8 mouse cellular contexts compared by ENCODE assay signal in the genomic region with DNA sequence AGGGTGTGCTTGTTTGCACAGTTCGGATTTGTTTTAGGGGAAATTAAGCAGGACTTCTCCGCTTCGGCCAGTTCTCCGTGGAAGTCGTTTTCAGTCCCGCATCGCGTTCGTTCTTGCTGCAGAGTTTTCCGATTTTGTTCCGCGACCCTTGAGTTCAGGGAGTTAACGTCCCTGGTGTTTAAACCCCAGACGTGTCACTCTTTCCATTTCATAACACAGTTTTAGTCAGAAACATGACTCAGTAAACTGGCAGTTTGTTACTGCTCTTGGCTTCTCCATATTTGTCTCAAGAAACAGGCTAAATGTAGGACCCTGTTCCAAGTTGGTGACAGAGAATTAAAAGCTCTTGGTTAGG. TPM values are rescaled to one million over a fixed set of nuclear protein-coding genes. Genes with fewer than 3 reads are reported as not detected.
DNase-seq lines count a peak whose midpoint lies in the region; ATAC-seq and TF ChIP-seq lines count a peak whose summit lies in the region.

No protein-coding gene starts in this region.

- H3K27me3 ChIP-seq in forebrain, embryonic 11.5 days (ENCODE audit: control insufficient read depth, insufficient read depth, low read length), result no peaks in the 10 kb centered on the region
- no peaks in the 10 kb centered on the region for H3K27me3 ChIP-seq in limb, embryonic 14.5 days (ENCODE audit: control insufficient read depth, insufficient read depth, low read length)

- peak overlapping the region; percentile 95 for H3K9ac ChIP-seq in forebrain, embryonic 11.5 days (ENCODE audit: low read length)
- H3K9ac ChIP-seq in limb, embryonic 14.5 days (ENCODE audit: low read depth, low read length, severe bottlenecking), result peak overlapping the region; percentile 94

- intact Hi-C loops in gastrocnemius, postnatal 36 days (cut with DNase I), result no loop called here

- no peaks in the 10 kb centered on the region for H3K9me3 ChIP-seq in forebrain, embryonic 11.5 days (ENCODE audit: control insufficient read depth, low read length)
- no peaks in the 10 kb centered on the region for H3K9me3 ChIP-seq in limb, embryonic 14.5 days (ENCODE audit: control insufficient read depth, low read length)

- no peak for ATAC-seq in forebrain, embryonic 11.5 days (replicated peaks; ENCODE audit: low FRiP score)
- no peak for ATAC-seq in limb, embryonic 14.5 days (ENCODE audit: low FRiP score, low read depth)
- peak; percentile 21; the same call in 1 of the 2 replicates for ATAC-seq in neutrophil, adult 5-6 weeks (ENCODE audit: extremely low read depth, insufficient number of reproducible peaks, low FRiP score, poor library complexity, severe bottlenecking)

- peak overlapping the region; percentile 86 for H3K4me3 ChIP-seq in forebrain, embryonic 11.5 days (ENCODE audit: low read depth, low read length)
- H3K4me3 ChIP-seq in limb, embryonic 14.5 days (replicated peaks; ENCODE audit: low read length), result peak overlapping the region; percentile 94

- no peak for TF ChIP-seq POLR2A in limb, embryonic 14.5 days (IDR thresholded peaks at IDR 0.05; ENCODE audit: borderline replicate concordance, extremely low read depth, insufficient read depth, insufficient read length)

- under 1% methylated on average over 14 of the region's 14 CpGs for WGBS in forebrain, embryonic 11.5 days
- 0% methylated on average over 14 of the region's 14 CpGs for WGBS in limb, embryonic 14.5 days

- H3K36me3 ChIP-seq in forebrain, embryonic 11.5 days (ENCODE audit: control insufficient read depth, insufficient read depth, low read length), result no peaks in the 10 kb centered on the region
- no peaks in the 10 kb centered on the region for H3K36me3 ChIP-seq in limb, embryonic 14.5 days (ENCODE audit: control insufficient read depth, insufficient read depth, low read length)

- H3K4me2 ChIP-seq in forebrain, embryonic 11.5 days (ENCODE audit: low read depth, low read length, severe bottlenecking), result peak overlapping the region; percentile 65
- H3K4me2 ChIP-seq in limb, embryonic 14.5 days (replicated peaks; ENCODE audit: low read depth, low read length, severe bottlenecking), result peak overlapping the region; percentile 60

- DNase-seq in gastrocnemius, adult 18-20 months (ENCODE audit: low spot score), result peak; percentile 29
- no peak for DNase-seq in gastrocnemius, postnatal 25 days
- peak; percentile 54 for DNase-seq in CD4-positive, CD25-positive, alpha-beta regulatory T cell, adult 2 months (ENCODE audit: low read depth, low spot score)
- DNase-seq in forebrain, embryonic 11.5 days (ENCODE audit: low spot score), result no peak
- peak; percentile 31 for DNase-seq in limb, embryonic 14.5 days (ENCODE audit: low spot score)
- no peak for DNase-seq in right cerebral cortex, postnatal 10 days (ENCODE audit: low spot score in 2 of 2)
- no peak for DNase-seq in gastrocnemius, postnatal 36 days

- H3K4me1 ChIP-seq in forebrain, embryonic 11.5 days (replicated peaks; ENCODE audit: control insufficient read depth, insufficient read depth, low read length), result no peaks in the 10 kb centered on the region
- 0 out of 2 replicates have a peak, but pooled peaks cover 3% of the 10 kb centered on the region for H3K4me1 ChIP-seq in limb, embryonic 14.5 days (ENCODE audit: control insufficient read depth, insufficient read depth, low read length)

- H3K27ac ChIP-seq in forebrain, embryonic 11.5 days (ENCODE audit: low read depth, low read length), result no peak overlapping the region
- H3K27ac ChIP-seq in limb, embryonic 14.5 days (replicated peaks; ENCODE audit: low read depth, low read length), result peak overlapping the region; percentile 95

RNA-seq across cellular contexts. Expression of gene Uhrf1bp1l, which starts 0.9 kb away (rescaled TPM):
- 10 to 100 TPM; 13.2 to 21.6 TPM for total RNA-seq in gastrocnemius, adult 18-20 months (2021)
- total RNA-seq in gastrocnemius, postnatal 25 days (2021), result 10 to 100 TPM; 15.2 to 15.3 TPM
- 32.4 and 39.2 TPM in 2 replicates for polyA plus RNA-seq in forebrain, embryonic 11.5 days (2014; fragmentation: Nextera tagmentation; extraction: Ambion mirVana)
- 21.1 and 28.8 TPM in 2 replicates for polyA plus RNA-seq in limb, embryonic 14.5 days (2012; rRNA removed)
- 24.0 and 26.9 TPM in 2 replicates for polyA plus RNA-seq in limb, embryonic 14.5 days (2014; fragmentation: Nextera tagmentation; extraction: Ambion mirVana)
- 57.1 and 59.6 TPM in 2 replicates for total RNA-seq in neutrophil, adult 5-6 weeks (2017)
- total RNA-seq in gastrocnemius, postnatal 36 days (2021), result 10 to 100 TPM; 14.8 to 17.2 TPM

RNA-seq across cellular contexts. Expression of gene Actr6, which starts 13.5 kb away (rescaled TPM):
- 1 to 10 TPM; 5.5 to 7.7 TPM for total RNA-seq in gastrocnemius, adult 18-20 months (2021)
- 1 to 10 TPM; 5.2 to 5.6 TPM for total RNA-seq in gastrocnemius, postnatal 25 days (2021)
- polyA plus RNA-seq in forebrain, embryonic 11.5 days (2014; fragmentation: Nextera tagmentation; extraction: Ambion mirVana), result 34.9 and 39.9 TPM in 2 replicates
- 14.1 and 16.0 TPM in 2 replicates for polyA plus RNA-seq in limb, embryonic 14.5 days (2012; rRNA removed)
- polyA plus RNA-seq in limb, embryonic 14.5 days (2014; fragmentation: Nextera tagmentation; extraction: Ambion mirVana), result 32.1 and 34.3 TPM in 2 replicates
- 15.4 and 18.4 TPM in 2 replicates for total RNA-seq in neutrophil, adult 5-6 weeks (2017)
- total RNA-seq in gastrocnemius, postnatal 36 days (2021), result 1 to 10 TPM; 5.4 to 5.7 TPM

RNA-seq across cellular contexts. Expression of gene Scyl2, which starts 59.6 kb away (rescaled TPM):
- 10 to 100 TPM; 12.3 to 12.9 TPM for total RNA-seq in gastrocnemius, adult 18-20 months (2021)
- 10 to 100 TPM; 11.5 to 12.0 TPM for total RNA-seq in gastrocnemius, postnatal 25 days (2021)
- 13.1 and 13.9 TPM in 2 replicates for polyA plus RNA-seq in forebrain, embryonic 11.5 days (2014; fragmentation: Nextera tagmentation; extraction: Ambion mirVana)
- polyA plus RNA-seq in limb, embryonic 14.5 days (2012; rRNA removed), result 26.6 and 26.8 TPM in 2 replicates
- 12.4 and 13.5 TPM in 2 replicates for polyA plus RNA-seq in limb, embryonic 14.5 days (2014; fragmentation: Nextera tagmentation; extraction: Ambion mirVana)
- total RNA-seq in neutrophil, adult 5-6 weeks (2017), result 57.4 and 61.5 TPM in 2 replicates
- 10 to 100 TPM; 12.1 to 12.6 TPM for total RNA-seq in gastrocnemius, postnatal 36 days (2021)

Comparison
In these comparisons a context has a peak if more than half of its experiments do, and no peak if none do; other contexts are left out.
1. DNase-seq: peak in gastrocnemius, adult 18-20 months (single experiment), CD4-positive, CD25-positive, alpha-beta regulatory T cell, adult 2 months (single experiment) and limb, embryonic 14.5 days (single experiment); none in gastrocnemius, postnatal 25 days (single experiment), forebrain, embryonic 11.5 days (single experiment), right cerebral cortex, postnatal 10 days (0 of 2) and gastrocnemius, postnatal 36 days (0 of 2).